9 mouse cellular contexts compared by ENCODE assay signal in the genomic region with DNA sequence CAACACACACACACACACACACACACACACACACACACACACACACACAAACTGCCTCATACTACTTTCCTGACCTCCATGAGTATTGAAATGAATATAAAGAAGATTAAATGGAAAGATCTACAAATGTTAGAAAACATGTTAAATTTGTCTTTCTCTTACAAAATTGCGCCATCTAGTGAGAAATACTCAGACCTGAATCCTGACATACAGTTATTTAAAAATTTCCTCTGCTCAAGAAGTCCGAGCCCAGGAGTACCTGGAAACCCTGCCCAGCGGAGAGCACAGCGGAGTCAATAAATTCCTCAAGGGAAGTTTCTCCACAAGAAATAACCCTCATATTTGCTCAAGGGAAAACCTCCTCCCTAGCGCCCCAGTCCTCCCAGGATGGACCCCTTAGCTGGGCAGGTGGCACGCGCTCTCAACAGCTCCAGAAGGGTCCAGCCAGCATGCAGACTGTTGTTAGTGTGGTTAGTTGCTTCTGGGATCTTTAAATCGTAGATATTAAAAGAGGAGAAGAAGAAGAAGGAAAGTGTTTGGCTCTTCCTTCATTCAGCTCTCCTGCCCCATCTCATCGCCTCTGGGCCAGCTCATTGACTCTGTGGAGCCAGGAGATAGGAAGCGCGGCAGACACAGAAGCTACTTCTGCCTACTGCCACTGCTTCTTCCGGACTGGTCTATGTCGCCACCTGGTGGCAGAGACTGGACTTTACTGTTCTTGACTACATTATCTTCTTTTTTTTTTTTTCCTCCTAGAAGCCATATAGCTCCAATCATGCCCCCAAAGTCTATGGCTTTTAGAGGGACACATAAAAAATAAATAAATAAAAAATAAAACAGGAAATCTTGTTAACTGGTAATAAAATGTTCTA. TPM values are rescaled to one million over a fixed set of nuclear protein-coding genes. Genes with fewer than 3 reads are reported as not detected.
A peak's percentile ranks its signal among the peaks of the same experiment; 100 is the strongest.
DNase-seq lines count a peak whose midpoint lies in the region; ATAC-seq and TF ChIP-seq lines count a peak whose summit lies in the region.
"Had no signal": no experiment of that assay in that cellular context is flagged by ENCODE, and none has a peak within 500 bp of the region (broad histone marks: within the 10 kb centered on the region; RNA-seq: fewer than 3 reads in every experiment).

No protein-coding gene starts in this region.

- H3K36me3 ChIP-seq in heart, embryonic 12.5 days, result no peaks in the 10 kb centered on the region
- no peaks in the 10 kb centered on the region for H3K36me3 ChIP-seq in midbrain, postnatal 0 days (ENCODE audit: insufficient read depth, low read length)
- no peaks in the 10 kb centered on the region for H3K36me3 ChIP-seq in testis, adult 2 months (ENCODE audit: control insufficient read depth, insufficient read depth, low read length)

- no peak overlapping the region for H3K4me3 ChIP-seq in heart, embryonic 12.5 days
- no peak overlapping the region for H3K4me3 ChIP-seq in left cerebral cortex, adult 2 months
- H3K4me3 ChIP-seq in midbrain, postnatal 0 days (ENCODE audit: low read depth, low read length), result no peak overlapping the region
- H3K4me3 ChIP-seq in testis, adult 2 months (ENCODE audit: control insufficient read depth, low read depth, low read length), result no peak overlapping the region

- intact Hi-C loops in heart, postnatal 25 days (cut with DNase I), result loop anchor here (5.0 to 10.0 kb wide), 2 partner anchors 427 to 484 kb away; no protein-coding TSS in a partner anchor
- intact Hi-C loops in left cerebral cortex, adult 2 months (cut with DNase I), result loop anchor here (5.0 kb wide), 2 partner anchors 464 to 484 kb away; no protein-coding TSS in a partner anchor

- H3K27ac ChIP-seq in heart, embryonic 12.5 days (ENCODE audit: poor library complexity, severe bottlenecking), result no peak overlapping the region
- H3K27ac ChIP-seq in left cerebral cortex, adult 2 months, result no peak overlapping the region
- no peak overlapping the region for H3K27ac ChIP-seq in midbrain, postnatal 0 days (ENCODE audit: low read depth, low read length)
- H3K27ac ChIP-seq in testis, adult 2 months (ENCODE audit: control insufficient read depth, insufficient read depth, low read depth, low read length), result no peak overlapping the region
- H3K27ac ChIP-seq: macrophage had no signal

- no peak for TF ChIP-seq POLR2A in testis, adult 2 months (IDR thresholded peaks at IDR 0.05; ENCODE audit: control insufficient read depth, low read depth, low read length)

- peak; percentile 57 for TF ChIP-seq CTCF in left cerebral cortex, adult 2 months (IDR thresholded peaks at IDR 0.05)
- TF ChIP-seq CTCF in midbrain, postnatal 0 days (IDR thresholded peaks at IDR 0.05), result peak; percentile 60
- TF ChIP-seq CTCF in testis, adult 2 months (IDR thresholded peaks at IDR 0.05; ENCODE audit: control insufficient read depth, insufficient read depth, insufficient replicate concordance, low read depth, low read length), result peak; percentile 59; the same call in 1 of the 2 replicates

- no peak overlapping the region for H3K4me2 ChIP-seq in heart, embryonic 12.5 days
- H3K4me2 ChIP-seq in midbrain, postnatal 0 days (ENCODE audit: low read depth, low read length, poor library complexity, severe bottlenecking), result no peak overlapping the region

- H3K9ac ChIP-seq in heart, embryonic 12.5 days, result no peak overlapping the region
- H3K9ac ChIP-seq in midbrain, postnatal 0 days (replicated peaks; ENCODE audit: low read length, poor library complexity, severe bottlenecking), result no peak overlapping the region

- no peaks in the 10 kb centered on the region for H3K4me1 ChIP-seq in heart, embryonic 12.5 days (replicated peaks)
- no peaks in the 10 kb centered on the region for H3K4me1 ChIP-seq in midbrain, postnatal 0 days (ENCODE audit: insufficient read depth, low read length)
- H3K4me1 ChIP-seq in testis, adult 2 months (ENCODE audit: control insufficient read depth, insufficient read depth, low read length), result no peaks in the 10 kb centered on the region

- no peak; the same call in 1 of the 2 replicates for ATAC-seq in heart, embryonic 12.5 days (ENCODE audit: insufficient number of reproducible peaks, low FRiP score)
- ATAC-seq in common myeloid progenitor, adult 5-6 weeks (replicated peaks; ENCODE audit: low read depth, poor library complexity, severe bottlenecking), result peak; percentile 100
- no peak for ATAC-seq in midbrain, postnatal 0 days (ENCODE audit: low FRiP score)

- H3K27me3 ChIP-seq in heart, embryonic 12.5 days (replicated peaks), result no peaks in the 10 kb centered on the region
- H3K27me3 ChIP-seq in midbrain, postnatal 0 days (ENCODE audit: insufficient read depth, low read length), result no peaks in the 10 kb centered on the region
- no peaks in the 10 kb centered on the region for H3K27me3 ChIP-seq in testis, adult 2 months (ENCODE audit: control insufficient read depth, insufficient read depth, low read length)

- 50% methylated on average over 13 of the region's 13 CpGs for WGBS in heart, embryonic 12.5 days
- WGBS in midbrain, postnatal 0 days, result 66% methylated on average over 13 of the region's 13 CpGs

- DNase-seq in heart, adult 11 months, result peak; percentile 90
- peak; percentile 87 for DNase-seq in R1 (ENCODE audit: low read depth, low spot score)
- DNase-seq in heart, postnatal 25 days (ENCODE audit: low spot score), result peak; percentile 1
- peak; percentile 17 to 49 for DNase-seq in left cerebral cortex, adult 2 months (ENCODE audit: extremely low spot score in 1 of 2, low spot score in 2 of 2)
- peak; percentile 15 for DNase-seq in midbrain, postnatal 0 days (ENCODE audit: low spot score)

- no peaks in the 10 kb centered on the region for H3K9me3 ChIP-seq in heart, embryonic 12.5 days (replicated peaks)
- peaks cover 18% of the 10 kb centered on the region; the same call in 1 of the 2 replicates for H3K9me3 ChIP-seq in midbrain, postnatal 0 days (ENCODE audit: low read length)

RNA-seq across cellular contexts. Expression of a gene that starts 13.8 kb away (rescaled TPM):
- polyA plus RNA-seq in heart, embryonic 12.5 days (2016; fragmentation: Nextera tagmentation; extraction: Ambion mirVana), result not detected in 2 replicates
- total RNA-seq in common myeloid progenitor, adult 5-6 weeks (2017), result not detected in 2 replicates
- not detected for total RNA-seq in heart, postnatal 25 days (2021)
- total RNA-seq in left cerebral cortex, adult 2 months (2021), result not detected
- not detected in 2 replicates for total RNA-seq in midbrain, postnatal 0 days (2014; rRNA removed)
- not detected in 2 replicates for polyA plus RNA-seq in midbrain, postnatal 0 days (2015; fragmentation: Nextera tagmentation; extraction: Ambion mirVana)
- polyA plus RNA-seq in testis, adult 2 months (2012; rRNA removed), result not detected in 2 replicates
- polyA plus RNA-seq: macrophage had no signal

RNA-seq across cellular contexts. Expression of a gene that starts 38.1 kb away (rescaled TPM):
- not detected in 2 replicates for polyA plus RNA-seq in heart, embryonic 12.5 days (2016; fragmentation: Nextera tagmentation; extraction: Ambion mirVana)
- total RNA-seq in common myeloid progenitor, adult 5-6 weeks (2017), result not detected in 2 replicates
- not detected for total RNA-seq in heart, postnatal 25 days (2021)
- total RNA-seq in left cerebral cortex, adult 2 months (2021), result not detected
- not detected in 2 replicates for total RNA-seq in midbrain, postnatal 0 days (2014; rRNA removed)
- not detected in 2 replicates for polyA plus RNA-seq in midbrain, postnatal 0 days (2015; fragmentation: Nextera tagmentation; extraction: Ambion mirVana)
- polyA plus RNA-seq in testis, adult 2 months (2012; rRNA removed), result not detected in 2 replicates
- polyA plus RNA-seq: macrophage had no signal

RNA-seq across cellular contexts. Expression of a gene that starts 47.3 kb away (rescaled TPM):
- polyA plus RNA-seq in heart, embryonic 12.5 days (2016; fragmentation: Nextera tagmentation; extraction: Ambion mirVana), result not detected in 2 replicates
- total RNA-seq in common myeloid progenitor, adult 5-6 weeks (2017), result not detected in 2 replicates
- not detected for total RNA-seq in heart, postnatal 25 days (2021)
- total RNA-seq in left cerebral cortex, adult 2 months (2021), result not detected
- total RNA-seq in midbrain, postnatal 0 days (2014; rRNA removed), result not detected in 2 replicates
- not detected in 2 replicates for polyA plus RNA-seq in midbrain, postnatal 0 days (2015; fragmentation: Nextera tagmentation; extraction: Ambion mirVana)
- polyA plus RNA-seq in testis, adult 2 months (2012; rRNA removed), result not detected in 2 replicates
- polyA plus RNA-seq: macrophage had no signal

Comparison
In these comparisons a context has a peak if more than half of its experiments do, and no peak if none do; other contexts are left out.
1. DNase-seq: peak in every context shown above with its lines; median percentile 90 in heart, adult 11 months; 87 in R1; 33 in left cerebral cortex, adult 2 months; 15 in midbrain, postnatal 0 days; 1 in heart, postnatal 25 days.